Mouse (Mus musculus) left cerebral cortex, adult 11 months (tissue): ENCODE data around the gene 2210418O10Rik.
"Not testable (repeated sequence)": the region's sequence is repeated elsewhere in the genome, so short reads cannot be mapped to it uniquely, and the experiment has no call there.

Experiments
- DNase-seq: peaks from one replicate; pipeline ENCODE4 v3.0.0; 2022; ENCODE audit warnings: low spot score

Gene 2210418O10Rik

DNA sequence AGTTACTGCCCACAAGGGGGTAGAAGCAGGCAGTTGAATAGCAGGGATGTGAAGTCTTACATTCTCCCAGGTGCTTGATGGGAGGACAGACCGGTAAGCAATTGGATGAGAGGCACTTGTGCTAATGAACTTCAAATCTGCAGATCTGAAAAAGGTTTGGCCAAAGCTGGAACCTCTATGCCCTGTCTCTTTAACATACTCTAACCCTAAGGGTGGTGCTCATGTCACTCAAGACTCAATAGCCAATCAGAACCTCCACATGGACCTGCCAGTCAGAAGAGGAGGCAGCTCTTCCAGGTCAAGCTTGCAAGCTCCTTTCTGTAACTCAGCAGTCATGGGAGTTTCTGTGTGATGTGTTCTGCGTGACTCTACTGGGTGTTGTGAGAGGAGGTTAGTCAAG lies at the start of gene 2210418O10Rik:
TSS of gene 2210418O10Rik (plus strand) at position 301 of the 400 bp plus-strand sequence.
- not testable (repeated sequence) for DNase-seq

DNA sequence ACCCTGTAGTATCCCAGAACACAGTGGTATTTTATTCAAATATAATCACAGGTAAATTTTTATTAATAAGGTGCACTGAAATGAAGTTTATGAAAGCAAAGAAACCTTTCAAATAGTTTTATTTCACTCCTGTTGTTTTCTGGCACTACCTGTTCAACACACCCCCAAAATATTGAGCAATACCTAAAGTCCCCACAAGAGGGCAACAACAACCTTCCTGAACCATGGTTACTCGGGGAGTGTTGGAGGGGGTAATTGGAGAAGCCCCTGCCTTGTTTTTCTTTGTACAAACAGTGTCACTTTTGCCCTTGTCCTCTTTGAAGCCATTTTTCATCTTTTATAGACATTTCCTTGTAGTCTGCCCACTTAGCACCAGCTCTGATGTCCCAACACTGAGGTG lies 22.1 kb downstream of the 2210418O10Rik start:
- not testable (repeated sequence) for DNase-seq
